Mouse (Mus musculus) kidney, adult 11 months (tissue): ENCODE measurements around the gene Mpdu1.
"Not testable (repeated sequence)": the region's sequence is repeated elsewhere in the genome, so short reads cannot be mapped to it uniquely, and the experiment has no call there.

Experiments used
- DNase-seq: peaks from one replicate; pipeline ENCODE4 v3.0.0; 2022

Gene Mpdu1

DNA sequence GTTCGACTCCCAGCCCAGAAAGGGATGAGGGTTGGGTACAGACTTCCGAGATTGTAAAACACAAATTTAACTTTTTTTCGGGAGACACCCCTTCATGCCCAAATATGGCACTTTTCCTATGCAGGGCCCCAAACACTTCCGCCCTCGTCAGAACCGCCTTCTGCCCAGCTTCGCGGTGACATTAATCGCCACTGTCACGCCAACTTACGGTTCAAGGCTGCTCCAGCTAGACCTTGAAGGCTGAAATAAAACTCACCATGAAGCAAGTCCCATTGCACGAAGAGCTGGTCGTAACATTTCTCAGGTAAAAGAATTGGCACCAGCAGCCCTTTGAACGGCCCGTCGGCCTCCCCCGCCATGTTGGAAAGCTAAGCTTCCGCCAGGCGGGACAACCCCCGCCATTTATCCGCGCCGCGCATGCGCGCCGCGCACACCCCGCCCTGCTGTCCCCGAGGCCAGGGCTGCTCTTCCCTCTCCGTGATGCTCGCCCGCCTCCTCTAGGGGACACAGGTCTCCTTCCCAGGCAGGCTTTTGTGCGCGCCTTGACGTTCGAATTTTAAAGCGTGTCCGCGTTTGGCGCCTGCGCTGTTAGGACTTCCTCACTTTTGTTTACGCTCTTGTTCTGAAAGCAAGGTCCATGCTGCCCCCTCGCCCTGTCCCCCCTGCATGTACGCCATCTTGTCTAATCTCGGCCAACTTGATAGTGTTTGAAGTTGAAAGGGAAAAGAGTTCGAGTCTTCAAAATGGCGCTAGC lies at the start of gene Mpdu1:
Gene Mpdu1 (minus strand): TSS at position 430 of the 754 bp plus-strand sequence.
- peak; percentile 96 for DNase-seq

- DNase-seq, result no peak
These were observed 48.6 kb upstream of the Mpdu1 start for GRCm38 (mm10) chr11:69711082-69711481.

DNA sequence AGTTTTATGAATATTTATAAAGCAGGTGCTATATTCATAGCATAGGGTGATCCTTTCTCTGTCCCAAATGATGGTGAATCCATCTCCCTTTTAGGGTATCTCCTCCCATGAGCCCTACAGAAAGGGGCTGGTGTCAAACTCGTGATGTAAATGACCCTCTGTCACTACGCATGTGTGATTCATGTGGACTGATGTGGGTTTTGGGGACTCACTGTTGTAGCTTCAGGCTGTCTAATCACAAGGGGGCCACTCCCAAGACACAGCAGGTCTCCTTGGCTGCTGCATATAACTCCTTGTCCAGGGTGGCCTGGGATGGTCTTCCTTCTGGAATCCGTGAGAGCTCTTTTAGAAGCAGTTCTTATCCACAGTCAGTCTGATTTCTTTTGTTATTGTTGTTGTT lies 48.0 kb upstream of the Mpdu1 start:
- no peak for DNase-seq

GRCm38 (mm10) chr11:69709554-69710446 lies 47.4 kb upstream of the Mpdu1 start:
- DNase-seq, result no peak

GRCm38 (mm10) chr11:69708614-69709265 lies 46.3 kb upstream of the Mpdu1 start:
- no peak for DNase-seq

GRCm38 (mm10) chr11:69707873-69708381 lies 45.5 kb upstream of the Mpdu1 start:
- DNase-seq, result no peak

DNA sequence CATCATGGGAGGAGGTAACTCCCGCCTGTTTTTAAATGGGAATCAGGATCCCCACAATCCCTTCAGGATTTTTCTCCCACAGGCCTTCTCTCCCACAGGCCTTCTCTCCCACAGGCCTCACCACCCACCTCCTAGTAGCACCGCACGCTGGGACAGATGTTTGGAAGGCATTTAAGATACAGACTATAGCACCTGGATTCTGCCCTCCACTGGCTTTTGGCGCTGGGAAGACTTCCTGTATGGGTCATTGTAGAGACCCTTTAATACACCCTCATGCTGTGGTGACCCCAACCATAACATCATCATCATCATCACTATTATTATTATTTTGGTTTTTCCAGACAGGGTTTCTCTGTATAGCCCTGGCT lies 45.0 kb upstream of the Mpdu1 start:
- no peak for DNase-seq

DNA sequence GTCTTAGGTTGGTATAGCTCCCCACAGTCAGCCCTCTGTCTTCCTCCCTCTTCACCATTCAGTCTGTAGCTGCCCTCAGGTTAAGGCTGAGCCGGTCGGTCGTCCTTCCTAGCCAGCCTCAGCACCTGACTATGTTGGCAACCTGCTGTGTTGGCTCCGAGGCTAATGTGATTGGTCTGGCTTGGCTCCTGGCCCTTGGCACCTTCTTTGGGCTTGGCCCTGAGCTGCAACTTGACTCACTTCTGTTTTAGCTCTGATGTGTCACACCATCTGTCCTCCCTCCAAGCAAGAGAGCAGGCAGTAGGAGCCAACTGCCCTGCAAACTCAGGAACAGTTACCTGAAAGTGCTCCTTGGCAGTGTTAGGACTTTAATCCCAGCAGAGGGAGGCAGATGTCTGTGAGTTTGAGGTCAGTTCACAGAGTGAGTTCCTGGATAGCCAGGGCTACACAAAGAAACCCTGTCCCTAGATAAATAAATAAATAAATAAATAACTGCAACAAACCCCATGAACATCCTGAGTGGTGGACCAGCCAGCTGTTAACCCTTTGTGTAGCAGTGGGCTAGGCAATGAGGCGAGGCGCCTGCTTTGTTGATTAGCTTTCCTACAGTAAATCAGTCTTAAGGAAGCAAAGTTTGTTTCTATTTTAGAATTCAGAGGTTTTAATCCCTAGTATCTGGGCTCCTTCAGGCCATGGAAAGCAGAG lies 44.5 kb upstream of the Mpdu1 start:
- peak; percentile 93 for DNase-seq

DNA sequence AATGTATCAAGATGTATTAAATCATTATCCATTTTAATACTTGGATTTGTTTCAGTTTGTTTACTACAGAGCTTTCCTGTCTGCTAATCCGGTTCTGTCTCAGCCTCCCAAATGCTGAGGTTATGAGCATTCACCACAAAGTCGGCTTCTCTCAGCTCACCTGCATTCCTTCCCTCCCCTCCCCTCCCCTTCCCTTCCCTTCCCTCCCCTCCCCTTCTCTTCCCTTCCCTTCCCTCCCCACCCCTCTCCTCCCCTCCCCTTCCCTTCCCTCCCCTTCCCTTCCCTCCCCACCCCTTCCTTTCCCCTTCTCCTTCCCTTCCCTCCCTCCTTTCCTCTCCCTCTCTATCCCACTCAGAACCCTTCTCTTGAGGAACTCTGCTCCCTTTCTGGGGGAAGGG lies 42.2 kb upstream of the Mpdu1 start:
- no peak for DNase-seq

DNA sequence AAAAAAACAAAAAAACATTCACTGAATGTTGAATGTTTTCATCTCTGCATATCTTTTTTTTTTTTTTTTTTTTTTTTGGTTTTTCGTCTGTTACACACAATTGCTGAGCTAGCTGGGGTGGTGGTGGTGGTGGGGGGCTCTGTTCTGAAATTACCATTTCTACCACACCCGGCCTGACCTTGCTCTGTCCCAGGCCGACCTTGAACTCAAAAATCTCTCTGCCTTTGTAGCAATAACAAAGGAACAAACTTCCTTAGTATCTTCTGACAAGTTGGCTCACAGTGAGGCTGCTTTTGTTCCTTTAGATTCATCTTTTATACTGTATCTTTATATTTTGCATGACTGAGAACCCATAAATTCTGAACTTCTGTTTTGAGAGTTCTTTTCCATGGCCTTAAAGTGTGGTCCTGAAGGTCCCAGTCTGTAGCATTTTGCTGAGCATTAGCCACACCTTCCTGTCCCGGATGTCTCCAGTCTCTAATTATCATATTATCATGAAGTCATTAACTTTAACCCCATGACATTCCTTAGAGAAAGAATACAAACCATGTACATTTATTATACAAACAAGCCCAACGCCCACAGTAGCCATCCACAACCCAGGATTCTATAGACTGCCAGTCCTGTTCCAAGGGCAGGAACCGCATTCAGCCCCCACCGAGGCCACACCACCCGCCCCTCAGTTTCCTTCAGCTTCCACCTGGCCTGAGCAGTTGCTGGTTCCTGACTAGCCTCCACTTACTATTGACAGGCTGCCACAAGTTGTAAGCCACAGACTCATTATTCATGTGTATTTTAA lies 41.6 kb upstream of the Mpdu1 start:
- no peak for DNase-seq

DNA sequence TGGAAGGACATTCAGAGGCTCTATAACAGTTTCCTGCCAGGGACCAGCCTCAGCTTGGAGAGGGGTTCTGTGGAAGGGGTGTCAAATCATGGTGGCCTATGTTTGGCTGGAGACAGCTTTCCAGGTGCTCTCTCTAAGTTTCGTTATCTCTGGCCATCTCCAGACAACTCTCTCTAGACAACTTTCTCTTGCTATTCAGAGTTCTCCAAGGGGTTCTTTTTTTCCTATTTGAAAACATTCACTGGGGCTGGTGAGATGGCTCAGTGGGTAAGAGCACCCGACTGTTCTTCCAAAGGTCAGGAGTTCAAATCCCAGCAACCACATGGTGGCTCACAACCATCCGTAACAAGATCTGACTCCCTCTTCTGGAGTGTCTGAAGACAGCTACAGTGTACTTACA lies 40.9 kb upstream of the Mpdu1 start:
- not testable (repeated sequence) for DNase-seq

DNA sequence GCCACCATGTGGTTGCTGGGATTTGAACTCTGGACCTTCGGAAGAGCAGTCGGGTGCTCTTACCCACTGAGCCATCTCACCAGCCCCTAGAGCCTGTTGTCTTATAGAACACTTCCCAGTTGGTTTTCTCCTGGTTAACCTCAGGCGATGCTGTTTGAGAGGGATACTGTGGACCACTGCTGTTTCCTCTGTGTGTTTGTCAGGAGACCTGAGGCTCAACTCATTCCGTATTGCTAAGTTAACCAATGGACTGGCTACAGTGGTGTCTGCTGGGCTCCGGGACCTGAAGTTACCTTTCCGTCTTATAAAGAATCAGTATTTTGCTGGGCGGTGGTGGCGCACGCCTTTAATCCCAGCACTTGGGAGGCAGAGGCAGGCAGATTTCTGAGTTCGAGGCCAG lies 40.4 kb upstream of the Mpdu1 start:
- not testable (repeated sequence) for DNase-seq

DNA sequence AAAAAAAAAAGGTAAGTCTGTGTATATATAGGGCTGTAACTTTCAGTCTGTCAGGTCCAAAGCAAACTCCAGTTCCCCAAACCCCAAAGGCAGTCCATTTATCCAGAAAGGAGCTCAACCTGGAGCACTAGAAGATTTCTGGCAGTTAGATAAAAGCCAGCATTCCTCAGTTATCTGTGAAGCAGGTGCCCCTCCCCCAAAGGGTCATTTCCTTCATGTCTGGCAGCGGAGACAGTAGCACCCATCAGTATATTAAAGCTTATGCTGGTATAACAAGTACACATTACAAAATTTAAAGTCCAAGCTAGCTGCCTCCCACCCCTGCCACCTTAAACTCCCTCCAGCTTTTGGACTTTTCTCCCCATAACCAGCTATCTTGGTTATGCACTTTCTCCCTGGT lies 37.2 kb upstream of the Mpdu1 start:
- DNase-seq, result no peak

GRCm38 (mm10) chr11:69698574-69698973 lies 36.1 kb upstream of the Mpdu1 start:
- DNase-seq, result no peak

- DNase-seq, result no peak
These were observed 35.0 kb upstream of the Mpdu1 start for GRCm38 (mm10) chr11:69697396-69697795.

DNA sequence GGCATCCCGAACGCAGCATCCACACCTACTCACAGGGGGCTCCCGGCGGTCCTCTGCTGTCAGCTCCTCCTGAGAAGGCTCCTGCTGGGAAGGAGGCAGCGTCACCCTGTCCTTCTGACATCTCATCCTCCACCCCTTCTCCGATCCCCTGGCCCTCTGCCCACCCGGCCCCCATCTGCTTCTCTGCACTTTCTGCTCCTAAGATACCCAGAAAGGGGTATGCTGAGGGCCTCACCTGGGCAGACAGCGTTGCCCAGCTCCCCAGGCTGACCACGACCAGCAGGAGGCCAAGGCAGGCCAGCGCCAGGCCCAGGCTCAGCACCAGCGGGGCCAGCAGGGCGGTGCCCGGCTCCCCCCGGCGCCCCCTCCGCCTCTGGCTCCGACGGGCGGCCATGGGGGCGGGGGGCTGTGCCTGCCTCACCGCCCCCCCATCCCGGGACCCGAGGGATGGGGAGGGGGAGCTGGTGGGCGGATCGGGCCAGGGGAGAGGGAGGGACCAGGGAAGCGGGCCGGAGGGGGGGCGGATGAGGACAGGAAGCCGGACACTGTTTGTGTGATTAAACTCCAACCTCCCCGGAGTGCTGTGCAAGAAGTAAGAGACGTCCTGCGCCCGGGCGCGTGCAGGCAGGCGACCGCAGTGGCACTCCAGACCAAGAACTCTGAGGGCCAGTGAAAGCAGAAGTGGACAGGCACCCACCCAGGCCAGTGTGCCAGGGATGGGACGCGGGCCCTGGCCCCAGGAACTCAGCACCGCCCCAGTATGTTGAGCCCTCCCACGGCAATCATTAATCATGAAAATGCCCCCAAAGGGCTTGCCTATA lies 33.1 kb upstream of the Mpdu1 start, which contains the start of the genes Tnfsf12 and Tnfsfm13:
Gene Tnfsf12 (minus strand): TSS at position 489 of the 821 bp plus-strand sequence.
Gene Tnfsfm13 (minus strand): TSS at position 738 of the 821 bp plus-strand sequence.
- peak; percentile 78 for DNase-seq

DNA sequence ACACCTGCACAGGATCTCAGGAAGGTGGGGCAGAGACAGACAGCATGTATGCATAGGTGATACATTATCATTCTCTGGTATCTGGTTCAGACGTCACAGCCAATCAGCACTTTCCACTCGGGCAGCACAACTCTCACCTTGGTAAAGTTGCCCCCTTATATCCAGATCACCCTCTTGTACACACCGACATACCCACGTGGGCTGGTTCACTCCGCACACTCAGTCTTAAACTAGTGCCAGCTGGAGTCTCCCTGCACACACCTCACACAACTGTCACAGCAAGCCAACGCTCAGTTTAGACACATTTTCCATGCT lies 32.6 kb upstream of the Mpdu1 start:
- no peak for DNase-seq

- no peak for DNase-seq
These were observed 31.1 kb upstream of the Mpdu1 start for GRCm38 (mm10) chr11:69693421-69693965.

DNA sequence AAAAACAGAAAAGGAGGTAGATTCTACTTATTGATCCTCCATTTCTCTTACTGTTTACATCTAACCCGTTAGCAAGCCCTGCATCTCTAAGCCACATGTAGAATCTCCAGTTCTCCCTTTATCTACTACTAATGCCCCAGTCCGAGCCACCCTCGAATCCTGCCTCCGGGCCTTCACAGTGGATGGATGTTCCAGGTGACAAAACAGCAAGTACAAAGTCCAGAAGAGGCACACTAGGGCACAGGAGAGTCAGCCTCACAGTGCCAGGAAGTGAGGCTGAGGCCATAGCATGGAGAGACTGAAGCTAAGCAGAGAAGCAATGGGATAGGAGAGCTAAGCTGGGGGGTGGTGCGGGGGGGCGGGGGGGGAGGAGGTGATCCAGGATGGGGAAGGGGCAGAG lies 30.4 kb upstream of the Mpdu1 start:
- peak; percentile 78 for DNase-seq

DNA sequence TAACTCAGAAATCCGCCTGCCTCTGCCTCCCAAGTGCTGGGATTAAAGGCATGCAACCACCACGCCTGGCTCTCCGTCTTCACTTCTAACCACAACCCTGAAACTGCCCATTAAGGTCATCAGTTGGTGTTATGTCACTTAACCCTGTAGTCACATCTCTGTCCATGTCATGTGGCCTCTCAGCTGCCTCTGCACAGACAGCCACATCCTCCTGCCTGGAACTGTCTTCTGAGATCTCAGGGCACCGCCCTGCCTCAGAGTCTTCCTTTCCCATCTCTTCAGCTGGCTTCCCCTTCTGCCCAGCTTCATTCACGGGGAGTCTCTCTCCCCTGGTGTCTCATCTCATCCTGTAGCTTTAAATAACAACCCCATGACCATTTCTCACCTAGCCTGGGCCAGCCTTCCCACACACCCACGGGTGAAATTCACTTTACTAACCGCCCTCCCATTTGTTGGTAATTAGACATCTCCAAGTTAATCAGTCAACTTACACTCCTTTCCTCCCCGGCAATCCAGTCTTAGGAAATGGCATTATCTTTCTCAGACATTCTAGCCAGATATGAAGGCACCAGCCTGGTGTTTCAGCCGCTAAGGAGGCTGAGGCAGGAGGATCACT lies 29.9 kb upstream of the Mpdu1 start:
- DNase-seq, result peak; percentile 63
